Mouse (Mus musculus) c-Kit-positive CD71-positive TER-119-positive erythroid progenitor cells, embryonic 14.5 days (primary cell): ENCODE measurements at regions not wholly inside any gene's neighbourhood (a gene's known extent, or its start where the extent isn't known, plus 50 kb on each side); places are given as distances from the start of the nearest gene placed in this dataset.

Experiments
- DNase-seq: peaks from one replicate; pipeline ENCODE4 v3.0.0-alpha.2; 2013; ENCODE audit warnings: low spot score

DNA sequence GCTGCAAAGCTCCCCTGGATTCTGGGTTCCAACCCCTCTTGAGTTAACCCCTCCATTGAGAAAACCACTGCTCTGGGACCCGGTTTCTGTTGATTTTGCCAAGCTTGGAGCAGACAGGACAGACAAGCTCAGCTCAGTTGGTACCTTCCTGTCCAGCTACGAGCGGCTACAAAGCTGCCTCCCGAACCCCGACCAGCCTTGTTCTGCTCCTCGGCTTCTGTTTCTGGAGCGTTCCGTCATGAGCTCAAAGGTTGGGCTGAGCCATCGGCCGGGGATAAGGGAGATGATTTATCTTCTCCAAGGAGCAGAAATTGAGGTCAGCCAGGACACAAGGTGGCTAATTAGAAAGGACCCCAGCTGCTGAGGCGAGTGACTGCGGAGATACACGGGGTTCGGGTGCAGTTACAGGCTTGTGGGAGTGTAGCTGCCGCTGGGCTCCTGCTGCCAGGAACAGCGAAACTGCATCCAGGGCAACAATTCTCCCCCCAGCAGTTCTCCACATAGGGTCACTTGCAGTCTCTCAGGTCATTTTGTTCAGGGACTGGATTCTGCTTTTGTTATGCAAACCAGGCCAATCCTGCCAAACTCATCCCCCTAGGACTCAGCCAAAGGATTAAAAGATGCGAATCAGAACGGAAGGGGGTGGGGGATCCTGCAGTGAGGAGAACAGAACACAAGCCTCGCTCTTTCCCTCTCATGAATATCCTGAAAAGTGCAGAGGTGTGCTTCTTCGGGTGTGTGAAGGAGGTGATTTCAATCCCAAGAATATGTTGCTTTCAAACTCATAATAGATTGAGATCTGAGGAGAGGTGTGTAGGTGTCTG, 50.0 kb upstream of the Tmem132d start:
- DNase-seq: no peak
